Mouse (Mus musculus): ENCODE measurements around the gene Tmem270. TPM values are rescaled to one million over a fixed set of nuclear protein-coding genes. Genes with fewer than 3 reads are reported as not detected.

The Tmem270 gene
- polyA plus RNA-seq, 1 experiment from 2014 or later: not detected

Other genes with a start within 250 kb of the Tmem270 start
- 7.1 and 7.6 TPM in 2 replicates for gene Limk1, start 218.1 kb downstream of the Tmem270 start, polyA plus RNA-seq (2014; fragmentation: Nextera tagmentation; extraction: Ambion mirVana)
- 48.3 and 54.9 TPM in 2 replicates for gene Eln, start 159.4 kb downstream of the Tmem270 start, polyA plus RNA-seq (2014; fragmentation: Nextera tagmentation; extraction: Ambion mirVana)
- gene Cldn13, start 8.8 kb upstream of the Tmem270 start, polyA plus RNA-seq (2014; fragmentation: Nextera tagmentation; extraction: Ambion mirVana): 1.0 TPM in 1 of 2 replicates, not detected in the other
- gene Mettl27, start 25.6 kb upstream of the Tmem270 start, polyA plus RNA-seq (2014; fragmentation: Nextera tagmentation; extraction: Ambion mirVana): 22.1 and 26.3 TPM in 2 replicates
- 91.5 and 93.9 TPM in 2 replicates for gene Cldn4, start 40.2 kb upstream of the Tmem270 start, polyA plus RNA-seq (2014; fragmentation: Nextera tagmentation; extraction: Ambion mirVana)
- 69.7 and 71.2 TPM in 2 replicates for gene Cldn3, start 79.5 kb upstream of the Tmem270 start, polyA plus RNA-seq (2014; fragmentation: Nextera tagmentation; extraction: Ambion mirVana)
- 73.3 and 80.6 TPM in 2 replicates for gene Abhd11, start 102.4 kb upstream of the Tmem270 start, polyA plus RNA-seq (2014; fragmentation: Nextera tagmentation; extraction: Ambion mirVana)
- 17.4 and 17.7 TPM in 2 replicates for gene Stx1a, start 116.7 kb upstream of the Tmem270 start, polyA plus RNA-seq (2014; fragmentation: Nextera tagmentation; extraction: Ambion mirVana)
- gene Dnajc30, start 157.5 kb upstream of the Tmem270 start, polyA plus RNA-seq (2014; fragmentation: Nextera tagmentation; extraction: Ambion mirVana): 34.8 and 34.9 TPM in 2 replicates
- 95.2 and 99.0 TPM in 2 replicates for gene Bud23, start 158.2 kb upstream of the Tmem270 start, polyA plus RNA-seq (2014; fragmentation: Nextera tagmentation; extraction: Ambion mirVana)
- gene Vps37d, start 171.5 kb upstream of the Tmem270 start, polyA plus RNA-seq (2014; fragmentation: Nextera tagmentation; extraction: Ambion mirVana): 7.2 and 7.7 TPM in 2 replicates
- 2.7 and 3.6 TPM in 2 replicates for gene Mlxipl, start 183.2 kb upstream of the Tmem270 start, polyA plus RNA-seq (2014; fragmentation: Nextera tagmentation; extraction: Ambion mirVana)
- 24.8 and 28.5 TPM in 2 replicates for gene Tbl2, start 242.9 kb upstream of the Tmem270 start, polyA plus RNA-seq (2014; fragmentation: Nextera tagmentation; extraction: Ambion mirVana)

Measured in stomach, embryonic 14.5 days (tissue).